Comparison of ENCODE assay signal across 13 mouse cellular contexts in the genomic region with DNA sequence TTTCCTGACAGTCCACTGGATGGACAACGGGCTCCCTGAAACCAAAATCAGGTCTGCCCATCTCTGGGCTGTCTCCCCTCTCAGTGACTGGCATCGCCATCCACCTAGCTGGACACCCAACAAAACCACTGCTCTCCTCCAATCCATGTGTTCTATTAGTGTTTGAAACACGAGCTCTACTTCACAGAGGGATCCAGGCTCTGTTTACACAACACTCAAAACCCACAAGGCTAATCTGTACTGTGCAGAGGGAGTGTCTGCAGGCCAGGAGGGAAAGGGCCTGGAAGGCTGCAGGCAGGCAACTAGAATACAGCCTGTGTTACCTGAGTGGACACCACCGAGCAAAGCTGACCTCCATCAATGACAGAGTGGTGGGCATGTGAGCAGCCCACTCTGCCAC.
"Had no signal": no experiment of that assay in that cellular context is flagged by ENCODE, and none has a peak within 500 bp of the region (broad histone marks: within the 10 kb centered on the region; RNA-seq: fewer than 3 reads in every experiment).

No protein-coding gene starts in this region.

- H3K27ac ChIP-seq: hindbrain, postnatal 0 days; left cerebral cortex, adult 2 months; limb, embryonic 10.5 days; liver, embryonic 15.5 days; macrophage had no signal

- H3K36me3 ChIP-seq: limb, embryonic 10.5 days; liver, embryonic 15.5 days had no signal

- DNase-seq: kidney, adult 2 months; kidney, postnatal 36 days; right cerebral cortex, adult 18-20 months; right cerebral cortex, postnatal 25 days; thymus, postnatal 36 days had no signal

- H3K9me3 ChIP-seq: limb, embryonic 10.5 days; liver, embryonic 15.5 days had no signal

- H3K4me2 ChIP-seq: liver, embryonic 11.5 days; liver, embryonic 15.5 days; midbrain, embryonic 11.5 days had no signal

- ATAC-seq: hindbrain, postnatal 0 days had no signal

- H3K9ac ChIP-seq: liver, embryonic 15.5 days had no signal

- H3K27me3 ChIP-seq: liver, embryonic 15.5 days had no signal

- H3K4me3 ChIP-seq: left cerebral cortex, adult 2 months; limb, embryonic 10.5 days; liver, embryonic 15.5 days; megakaryocyte, embryonic 14.5 days had no signal
